Mouse (Mus musculus): ENCODE measurements at regions not wholly inside any gene's neighbourhood (a gene's known extent, or its start where the extent isn't known, plus 50 kb on each side); places are given as distances from the start of the nearest gene placed in this dataset.

- 75% methylated on average over 4 of the region's 4 CpGs for WGBS
- Histone ChIP-seq H3K4me1 (no peaks in the 10 kb centered on the region), H3K4me2 (replicated peaks) (no peak overlapping the region), H3K36me3 (no peaks in the 10 kb centered on the region), H3K27ac (replicated peaks) (no peak overlapping the region), H3K9ac (replicated peaks) (no peak overlapping the region), H3K9me3 (no peaks in the 10 kb centered on the region), H3K27me3 (no peaks in the 10 kb centered on the region), H3K4me3 (no peak overlapping the region)
- ATAC-seq (replicated peaks), result no peak
Observed at GRCm38 (mm10) chr15:6934564-6934980, 59.8 kb upstream of the Osmr start.

- Histone ChIP-seq H3K27ac (replicated peaks) (no peak overlapping the region), H3K9ac (replicated peaks) (no peak overlapping the region), H3K4me2 (replicated peaks) (no peak overlapping the region), H3K27me3 (no peaks in the 10 kb centered on the region), H3K4me3 (no peak overlapping the region), H3K9me3 (no peaks in the 10 kb centered on the region), H3K4me1 (no peaks in the 10 kb centered on the region), H3K36me3 (no peaks in the 10 kb centered on the region)
- 89% methylated on average over 4 of the region's 4 CpGs for WGBS
- no peak for ATAC-seq (replicated peaks)
Observed at GRCm38 (mm10) chr15:6941491-6941890, 66.7 kb upstream of the Osmr start.

- no peak overlapping the region for H3K4me3 ChIP-seq
- 57% methylated on average over 5 of the region's 5 CpGs for WGBS
Observed at GRCm38 (mm10) chr15:6949236-6949635, 74.5 kb upstream of the Osmr start.

GRCm38 (mm10) chr15:6949686-6950085, 74.9 kb upstream of the Osmr start:
- ATAC-seq (replicated peaks), result no peak
- Histone ChIP-seq H3K4me2 (replicated peaks) (no peak overlapping the region), H3K4me1 (no peaks in the 10 kb centered on the region), H3K9me3 (no peaks in the 10 kb centered on the region), H3K36me3 (no peaks in the 10 kb centered on the region), H3K9ac (replicated peaks) (no peak overlapping the region), H3K27me3 (no peaks in the 10 kb centered on the region), H3K4me3 (no peak overlapping the region), H3K27ac (replicated peaks) (no peak overlapping the region)
- 90% methylated on average over 1 of the region's 1 CpGs for WGBS

More at GRCm38 (mm10) chr15:6949236-6949635, 74.5 kb upstream of the Osmr start:
- H3K9me3 ChIP-seq, result no peaks in the 10 kb centered on the region
- H3K36me3 ChIP-seq, result no peaks in the 10 kb centered on the region
- H3K9ac ChIP-seq (replicated peaks), result no peak overlapping the region
- no peak overlapping the region for H3K4me2 ChIP-seq (replicated peaks)
- ATAC-seq (replicated peaks), result no peak
- no peaks in the 10 kb centered on the region for H3K4me1 ChIP-seq
- no peaks in the 10 kb centered on the region for H3K27me3 ChIP-seq
- no peak overlapping the region for H3K27ac ChIP-seq (replicated peaks)

- no peaks in the 10 kb centered on the region for H3K27me3 ChIP-seq
- no peak overlapping the region for H3K4me2 ChIP-seq (replicated peaks)
- H3K4me3 ChIP-seq, result no peak overlapping the region
- ATAC-seq (replicated peaks), result no peak
- no peak overlapping the region for H3K9ac ChIP-seq (replicated peaks)
- H3K4me1 ChIP-seq, result no peaks in the 10 kb centered on the region
- H3K9me3 ChIP-seq, result no peaks in the 10 kb centered on the region
- 95% methylated on average over 8 of the region's 8 CpGs for WGBS
- no peaks in the 10 kb centered on the region for H3K36me3 ChIP-seq
- H3K27ac ChIP-seq (replicated peaks), result no peak overlapping the region
Observed at GRCm38 (mm10) chr15:6950503-6950902, 75.7 kb upstream of the Osmr start.

GRCm38 (mm10) chr15:6953556-6953955, 78.8 kb upstream of the Osmr start:
- H3K4me3 ChIP-seq, result no peak overlapping the region
- no peak overlapping the region for H3K9ac ChIP-seq (replicated peaks)
- H3K27ac ChIP-seq (replicated peaks), result no peak overlapping the region
- H3K9me3 ChIP-seq, result no peaks in the 10 kb centered on the region
- no peak for ATAC-seq (replicated peaks)
- H3K36me3 ChIP-seq, result no peaks in the 10 kb centered on the region
- H3K4me2 ChIP-seq (replicated peaks), result no peak overlapping the region
- WGBS, result 27% methylated on average over 7 of the region's 7 CpGs
- no peaks in the 10 kb centered on the region for H3K4me1 ChIP-seq
- H3K27me3 ChIP-seq, result no peaks in the 10 kb centered on the region

GRCm38 (mm10) chr15:6953970-6954791, 79.4 kb upstream of the Osmr start:
- H3K4me1 ChIP-seq, result no peaks in the 10 kb centered on the region
- H3K9me3 ChIP-seq, result no peaks in the 10 kb centered on the region
- H3K27me3 ChIP-seq, result no peaks in the 10 kb centered on the region
- no peak overlapping the region for H3K4me2 ChIP-seq (replicated peaks)
- 68% methylated on average over 9 of the region's 9 CpGs for WGBS
- H3K9ac ChIP-seq (replicated peaks), result no peak overlapping the region
- H3K4me3 ChIP-seq, result no peak overlapping the region
- H3K36me3 ChIP-seq, result no peaks in the 10 kb centered on the region
- 0 out of 2 replicates have a peak, but pooled peaks have one; percentile 13 for ATAC-seq (replicated peaks)
- H3K27ac ChIP-seq (replicated peaks), result no peak overlapping the region

- no peak for ATAC-seq (replicated peaks)
- no peaks in the 10 kb centered on the region for H3K27me3 ChIP-seq
- H3K27ac ChIP-seq (replicated peaks), result no peak overlapping the region
- H3K9ac ChIP-seq (replicated peaks), result no peak overlapping the region
- WGBS, result 77% methylated on average over 8 of the region's 8 CpGs
- no peaks in the 10 kb centered on the region for H3K4me1 ChIP-seq
- H3K9me3 ChIP-seq, result no peaks in the 10 kb centered on the region
- no peak overlapping the region for H3K4me2 ChIP-seq (replicated peaks)
- no peak overlapping the region for H3K4me3 ChIP-seq
- no peaks in the 10 kb centered on the region for H3K36me3 ChIP-seq
Observed at GRCm38 (mm10) chr15:6959911-6960310, 85.1 kb upstream of the Osmr start.

- Histone ChIP-seq H3K9ac (replicated peaks) (no peak overlapping the region), H3K27me3 (no peaks in the 10 kb centered on the region), H3K4me1 (no peaks in the 10 kb centered on the region), H3K4me3 (no peak overlapping the region), H3K36me3 (no peaks in the 10 kb centered on the region), H3K9me3 (no peaks in the 10 kb centered on the region), H3K27ac (replicated peaks) (no peak overlapping the region), H3K4me2 (replicated peaks) (no peak overlapping the region)
- ATAC-seq (replicated peaks), result no peak
- WGBS, result 77% methylated on average over 11 of the region's 11 CpGs
Observed at GRCm38 (mm10) chr15:6960753-6961746, 86.3 kb upstream of the Osmr start.

- no peak overlapping the region for H3K4me2 ChIP-seq (replicated peaks)
- no peaks in the 10 kb centered on the region for H3K9me3 ChIP-seq
- no peaks in the 10 kb centered on the region for H3K27me3 ChIP-seq
- no peak overlapping the region for H3K27ac ChIP-seq (replicated peaks)
- H3K9ac ChIP-seq (replicated peaks), result no peak overlapping the region
- ATAC-seq (replicated peaks), result no peak
- no peak overlapping the region for H3K4me3 ChIP-seq
- H3K4me1 ChIP-seq, result no peaks in the 10 kb centered on the region
- no peaks in the 10 kb centered on the region for H3K36me3 ChIP-seq
- 83% methylated on average over 4 of the region's 4 CpGs for WGBS
Observed at GRCm38 (mm10) chr15:6964635-6965034, 89.9 kb upstream of the Osmr start.

- Histone ChIP-seq H3K27ac (replicated peaks) (no peak overlapping the region), H3K4me1 (no peaks in the 10 kb centered on the region), H3K27me3 (no peaks in the 10 kb centered on the region), H3K9ac (replicated peaks) (no peak overlapping the region), H3K4me2 (replicated peaks) (no peak overlapping the region), H3K4me3 (no peak overlapping the region), H3K9me3 (no peaks in the 10 kb centered on the region), H3K36me3 (no peaks in the 10 kb centered on the region)
- WGBS, result 77% methylated on average over 4 of the region's 4 CpGs
- ATAC-seq (replicated peaks), result no peak
Observed at GRCm38 (mm10) chr15:6965446-6965845, 90.7 kb upstream of the Osmr start.

- no peaks in the 10 kb centered on the region for H3K9me3 ChIP-seq
- H3K4me3 ChIP-seq, result no peak overlapping the region
- no peak for ATAC-seq (replicated peaks)
- no peaks in the 10 kb centered on the region for H3K4me1 ChIP-seq
- no peaks in the 10 kb centered on the region for H3K27me3 ChIP-seq
- WGBS, result 64% methylated on average over 4 of the region's 4 CpGs
- no peak overlapping the region for H3K27ac ChIP-seq (replicated peaks)
- no peak overlapping the region for H3K9ac ChIP-seq (replicated peaks)
- H3K4me2 ChIP-seq (replicated peaks), result no peak overlapping the region
- H3K36me3 ChIP-seq, result no peaks in the 10 kb centered on the region
Observed at GRCm38 (mm10) chr15:6974410-6974809, 99.6 kb upstream of the Osmr start.

Data from forebrain, embryonic 15.5 days (tissue).